1 mouse cellular context compared by ENCODE assay signal in the genomic region with DNA sequence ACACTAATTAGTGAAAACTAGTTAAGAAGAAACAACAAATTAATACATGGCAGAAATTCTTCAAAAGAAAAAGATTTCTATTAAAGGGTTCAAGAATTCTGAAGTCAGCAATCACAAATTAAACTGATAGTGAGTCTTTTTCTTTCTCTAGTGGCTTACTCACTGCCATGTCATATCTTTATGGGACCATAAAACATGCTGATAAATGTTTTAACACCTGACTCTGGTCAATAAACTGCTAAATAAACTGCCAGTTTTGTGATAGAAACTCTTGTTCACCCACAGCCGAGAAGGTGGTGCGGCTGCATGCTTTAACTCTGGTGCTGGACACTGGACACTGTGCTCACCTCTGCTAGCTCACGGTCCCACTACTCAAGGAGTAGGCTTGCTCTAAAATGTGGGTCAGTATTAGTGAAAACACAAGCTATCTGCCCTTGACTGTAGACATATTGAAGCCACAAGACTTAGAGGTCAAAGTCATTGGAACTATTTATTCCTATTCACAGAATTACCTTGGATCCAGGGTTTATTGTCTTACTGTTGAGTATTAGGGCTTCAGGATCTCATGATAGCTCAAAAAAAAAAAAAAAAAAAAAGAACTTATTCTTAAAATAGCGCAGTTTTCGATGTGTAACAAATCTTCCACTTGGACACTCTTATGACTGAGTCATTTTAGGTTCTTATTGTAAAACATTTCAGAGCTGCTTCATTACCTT.
TF ChIP-seq lines count a peak whose summit lies in the region.

No protein-coding gene starts in this region.

TF ChIP-seq in MEL, 35 proteins besides CTCF, POLR2A, EP300 and RAD21 (continued from another document):
- no peak for TF ChIP-seq NELFE (IDR thresholded peaks at IDR 0.05; ENCODE audit: low read depth, low read length)
- TF ChIP-seq GABPA (IDR thresholded peaks at IDR 0.05; ENCODE audit: low read depth, low read length) = no peak
- no peak for TF ChIP-seq KAT2A (conservative IDR thresholded peaks at IDR 0.05; ENCODE audit: low read depth, low read length)
- no peak for TF ChIP-seq MAZ (IDR thresholded peaks at IDR 0.05; ENCODE audit: low read depth, low read length)
- no peak for TF ChIP-seq ZKSCAN1 (IDR thresholded peaks at IDR 0.05; ENCODE audit: low read depth, low read length)
- peak; percentile 67 for TF ChIP-seq GATA1 (IDR thresholded peaks at IDR 0.05; ENCODE audit: low read depth, low read length)
- no peak for TF ChIP-seq MAX (IDR thresholded peaks at IDR 0.05; ENCODE audit: low read length)
- no peak for TF ChIP-seq POLR2AphosphoS5 (IDR thresholded peaks at IDR 0.05; ENCODE audit: borderline replicate concordance, low read depth, low read length)
- no peak for TF ChIP-seq ZMIZ1 (IDR thresholded peaks at IDR 0.05; ENCODE audit: low read depth, low read length)
- peak; percentile 66; the same call in 1 of the 2 replicates for TF ChIP-seq MYB (IDR thresholded peaks at IDR 0.05; ENCODE audit: low read depth, low read length)
- TF ChIP-seq CHD2 (IDR thresholded peaks at IDR 0.05; ENCODE audit: low read length) = no peak
- TF ChIP-seq USF1 (IDR thresholded peaks at IDR 0.05; ENCODE audit: low read depth, low read length) = no peak
- TF ChIP-seq SIN3A (IDR thresholded peaks at IDR 0.05; ENCODE audit: low read length) = peak; percentile 41; the same call in 1 of the 2 replicates
- no peak for TF ChIP-seq NRF1 (IDR thresholded peaks at IDR 0.05; ENCODE audit: insufficient read depth, low read depth, low read length, poor library complexity, severe bottlenecking)
- no peak for TF ChIP-seq SMC3 (IDR thresholded peaks at IDR 0.05; ENCODE audit: low read depth, low read length)
